Mouse (Mus musculus) lung, adult 2 months (tissue): ENCODE measurements around the gene Eif3c.

Experiments used
- CTCF ChIP-seq: fragments of 200-500 bp; IDR thresholded peaks from 2 replicates; pipeline ENCODE4 v1.5.1; 2011; ENCODE audit warnings: mild to moderate bottlenecking, low read length, control low read depth; ENCODE audit not compliant: insufficient read depth
- POLR2A ChIP-seq: fragments of 200-500 bp; IDR thresholded peaks from 2 replicates; pipeline ENCODE4 v1.6.1; 2011; ENCODE audit warnings: low read depth, mild to moderate bottlenecking, control low read depth, low read length, borderline replicate concordance; ENCODE audit errors: extremely low read depth

GRCm38 (mm10) chr7:126583251-126583709 lies 17.1 kb upstream of the Eif3c start:
- TF ChIP-seq CTCF (no peak), POLR2A (peak; percentile 65; the same call in 1 of the 2 replicates)
